Mouse (Mus musculus) intestine, embryonic 14.5 days (tissue): ENCODE measurements around the gene Fbh1. TPM values are rescaled to one million over a fixed set of nuclear protein-coding genes. Genes with fewer than 3 reads are reported as not detected.

ENCODE experiments used
- ATAC-seq: fragments of 200-750 bp; cut with Nextera tagmentation; replicated peaks from 2 replicates; pipeline ENCODE4 v1.8.0; 2017; ENCODE audit warnings: low read depth, moderate number of reproducible peaks, moderate TSS enrichment, moderate library complexity; ENCODE audit not compliant: low FRiP score, low TSS enrichment
- DNase-seq: peaks from one replicate; pipeline ENCODE4 v3.0.0-alpha.2; 2018; ENCODE audit warnings: low spot score
- H3K27ac ChIP-seq: fragments of 300-500 bp; sonication (generic); 2 replicates; pipeline ENCODE4 v1.5.1; 2014; ENCODE audit warnings: low read depth, mild to moderate bottlenecking, control low read depth
- H3K27me3 ChIP-seq: fragments of 300-500 bp; sonication (generic); replicated peaks from 2 replicates; pipeline ENCODE4 v1.6.1; 2014; ENCODE audit warnings: low read length, control low read depth; ENCODE audit not compliant: control insufficient read depth, insufficient read depth
- H3K36me3 ChIP-seq: fragments of 300-500 bp; sonication (generic); 2 replicates; pipeline ENCODE4 v1.6.1; 2014; ENCODE audit warnings: low read length, control low read depth; ENCODE audit not compliant: control insufficient read depth, insufficient read depth
- H3K4me1 ChIP-seq: fragments of 300-500 bp; sonication (generic); replicated peaks from 2 replicates; pipeline ENCODE4 v1.6.1; 2014; ENCODE audit warnings: low read length, control low read depth, mixed read lengths; ENCODE audit not compliant: control insufficient read depth, insufficient read depth
- H3K4me2 ChIP-seq: fragments of 300-500 bp; sonication (generic); 2 replicates; pipeline ENCODE4 v1.6.1; 2014; ENCODE audit warnings: low read length
- H3K4me3 ChIP-seq: fragments of 300-500 bp; sonication (generic); 2 replicates; pipeline ENCODE4 v1.5.1; 2014; ENCODE audit warnings: low read depth, low read length, control low read depth, mixed read lengths
- H3K9ac ChIP-seq: fragments of 300-500 bp; sonication (generic); 2 replicates; pipeline ENCODE4 v1.6.1; 2014; ENCODE audit warnings: mild to moderate bottlenecking, low read length
- H3K9me3 ChIP-seq: fragments of 300-500 bp; sonication (generic); 2 replicates; pipeline ENCODE4 v1.6.1; 2016; ENCODE audit warnings: low read length, control low read depth; ENCODE audit not compliant: control insufficient read depth
- WGBS: fragments of 180-500 bp; shearing (Covaris S2); extraction: QIAGEN DNeasy Blood & Tissue Kit; methylation state at CpG from one replicate; pipeline ENCODE4 v1.1.7; 2014; 5-methylcytosine and 5-hydroxymethylcytosine counted together
- polyA plus RNA-seq: library from polyadenylated mRNA; unstranded; fragments of >200 nt; fragmentation: Nextera tagmentation; extraction: Ambion mirVana; gene quantifications from 2 replicates; pipeline ENCODE4 v1.2.1, GENCODE M21; 2014

Gene Fbh1
- polyA plus RNA-seq, 1 experiment from 2014 or later: 125 TPM

GRCm38 (mm10) chr2:11735853-11736252, 41.5 kb downstream of the Fbh1 start:
- Histone ChIP-seq H3K27me3 (no peaks in the 10 kb centered on the region), H3K27ac (no peak overlapping the region), H3K9me3 (no peaks in the 10 kb centered on the region), H3K4me3 (no peak overlapping the region), H3K36me3 (peaks cover 9% of the 10 kb centered on the region), H3K4me1 (no peaks in the 10 kb centered on the region), H3K4me2 (no peak overlapping the region), H3K9ac (no peak overlapping the region)
- DNase-seq: no peak
- WGBS: 83% methylated on average over 6 of the region's 6 CpGs
- no peak for ATAC-seq

- WGBS: 70% methylated on average over 5 of the region's 5 CpGs
- no peak for DNase-seq
These were observed 44.4 kb downstream of the Fbh1 start for GRCm38 (mm10) chr2:11732978-11733377.

GRCm38 (mm10) chr2:11729091-11729490, 48.3 kb downstream of the Fbh1 start:
- no peak overlapping the region for H3K4me2 ChIP-seq
- H3K4me3 ChIP-seq: no peak overlapping the region
- H3K9me3 ChIP-seq: no peaks in the 10 kb centered on the region
- WGBS: 54% methylated on average over 3 of the region's 3 CpGs
- H3K9ac ChIP-seq: no peak overlapping the region
- no peak for DNase-seq
- ATAC-seq: no peak
- no peaks in the 10 kb centered on the region for H3K4me1 ChIP-seq
- no peaks in the 10 kb centered on the region for H3K36me3 ChIP-seq
- H3K27ac ChIP-seq: no peak overlapping the region
- no peaks in the 10 kb centered on the region for H3K27me3 ChIP-seq

More at GRCm38 (mm10) chr2:11732978-11733377, 44.4 kb downstream of the Fbh1 start:
- Histone ChIP-seq H3K36me3 (no peaks in the 10 kb centered on the region), H3K27ac (no peak overlapping the region), H3K4me3 (no peak overlapping the region), H3K9me3 (no peaks in the 10 kb centered on the region), H3K4me1 (no peaks in the 10 kb centered on the region), H3K4me2 (no peak overlapping the region), H3K9ac (no peak overlapping the region), H3K27me3 (no peaks in the 10 kb centered on the region)
- no peak for ATAC-seq

GRCm38 (mm10) chr2:11727574-11727973, 49.8 kb downstream of the Fbh1 start:
- H3K4me2 ChIP-seq: no peak overlapping the region
- H3K27me3 ChIP-seq: no peaks in the 10 kb centered on the region
- WGBS: 92% methylated on average over 5 of the region's 5 CpGs
- H3K27ac ChIP-seq: no peak overlapping the region
- H3K4me1 ChIP-seq: no peaks in the 10 kb centered on the region
- no peak overlapping the region for H3K4me3 ChIP-seq
- ATAC-seq: no peak
- no peak for DNase-seq
- H3K36me3 ChIP-seq: no peaks in the 10 kb centered on the region
- no peak overlapping the region for H3K9ac ChIP-seq
- no peaks in the 10 kb centered on the region for H3K9me3 ChIP-seq

GRCm38 (mm10) chr2:11722564-11722963, 54.8 kb downstream of the Fbh1 start:
- DNase-seq: no peak
- H3K9me3 ChIP-seq: no peaks in the 10 kb centered on the region
- 86% methylated on average over 9 of the region's 9 CpGs for WGBS
- no peak overlapping the region for H3K27ac ChIP-seq
- no peaks in the 10 kb centered on the region for H3K4me1 ChIP-seq
- H3K36me3 ChIP-seq: no peaks in the 10 kb centered on the region
- ATAC-seq: no peak
- H3K9ac ChIP-seq: no peak overlapping the region
- H3K4me2 ChIP-seq: no peak overlapping the region
- H3K4me3 ChIP-seq: no peak overlapping the region
- H3K27me3 ChIP-seq: no peaks in the 10 kb centered on the region

GRCm38 (mm10) chr2:11718573-11718972, 58.8 kb downstream of the Fbh1 start:
- Histone ChIP-seq H3K4me1 (no peaks in the 10 kb centered on the region), H3K9ac (no peak overlapping the region), H3K36me3 (no peaks in the 10 kb centered on the region), H3K9me3 (no peaks in the 10 kb centered on the region), H3K27me3 (no peaks in the 10 kb centered on the region), H3K4me2 (no peak overlapping the region), H3K4me3 (no peak overlapping the region), H3K27ac (no peak overlapping the region)
- DNase-seq: no peak
- ATAC-seq: no peak
- 84% methylated on average over 2 of the region's 2 CpGs for WGBS

GRCm38 (mm10) chr2:11714535-11714934, 62.8 kb downstream of the Fbh1 start:
- Histone ChIP-seq H3K27me3 (no peaks in the 10 kb centered on the region), H3K4me1 (no peaks in the 10 kb centered on the region), H3K9me3 (no peaks in the 10 kb centered on the region), H3K27ac (no peak overlapping the region), H3K9ac (no peak overlapping the region), H3K4me2 (no peak overlapping the region), H3K36me3 (no peaks in the 10 kb centered on the region), H3K4me3 (no peak overlapping the region)
- DNase-seq (no peak), ATAC-seq (no peak)
- WGBS: 83% methylated on average over 4 of the region's 4 CpGs

- ATAC-seq (no peak), DNase-seq (no peak)
- no peaks in the 10 kb centered on the region for H3K4me1 ChIP-seq
- H3K9ac ChIP-seq: no peak overlapping the region
- WGBS: 59% methylated on average over 3 of the region's 3 CpGs
- no peaks in the 10 kb centered on the region for H3K9me3 ChIP-seq
- H3K27ac ChIP-seq: no peak overlapping the region
- H3K4me3 ChIP-seq: no peak overlapping the region
- no peak overlapping the region for H3K4me2 ChIP-seq
- H3K27me3 ChIP-seq: peaks cover 2% of the 10 kb centered on the region; the same call in 1 of the 2 replicates
- no peaks in the 10 kb centered on the region for H3K36me3 ChIP-seq
These were observed 64.4 kb downstream of the Fbh1 start for GRCm38 (mm10) chr2:11713021-11713420.

- H3K4me1 ChIP-seq: no peaks in the 10 kb centered on the region
- no peaks in the 10 kb centered on the region for H3K36me3 ChIP-seq
- DNase-seq (no peak), ATAC-seq (no peak)
- H3K9ac ChIP-seq: no peak overlapping the region
- no peak overlapping the region for H3K4me3 ChIP-seq
- 69% methylated on average over 6 of the region's 6 CpGs for WGBS
- no peak overlapping the region for H3K4me2 ChIP-seq
- no peak overlapping the region for H3K27ac ChIP-seq
- no peaks in the 10 kb centered on the region for H3K9me3 ChIP-seq
- peaks cover 7% of the 10 kb centered on the region; the same call in 1 of the 2 replicates for H3K27me3 ChIP-seq
These were observed 64.8 kb downstream of the Fbh1 start for GRCm38 (mm10) chr2:11712483-11712990.
